Mouse (Mus musculus) stomach, postnatal 0 days (tissue): ENCODE data around the gene Frrs1.
"Not testable (repeated sequence)": the region's sequence is repeated elsewhere in the genome, so short reads cannot be mapped to it uniquely, and the experiment has no call there.

Source experiments
- CTCF ChIP-seq: IDR thresholded peaks from 2 replicates; pipeline ENCODE4 v1.5.1; 2016; ENCODE audit warnings: antibody characterized with exemption, low read depth, mild to moderate bottlenecking, moderate library complexity
- EP300 ChIP-seq: optimal IDR thresholded peaks from 2 replicates; pipeline ENCODE3; 2016; ENCODE audit warnings: antibody characterized with exemption

- TF ChIP-seq CTCF, EP300: not testable (repeated sequence)
These were observed 48.9 kb upstream of the Frrs1 start for GRCm38 (mm10) chr3:116810351-116810750.
